Mouse (Mus musculus) lung, postnatal 4 days (tissue): ENCODE measurements around the gene Gm11437.
A peak's percentile ranks its signal among the peaks of the same experiment; 100 is the strongest.

Experiments used
- DNase-seq, 2 experiments: peaks; one replicate each; pipeline ENCODE4 v3.0.0; 2021

Gm11437 gene

GRCm38 (mm10) chr11:84141752-84142151 is 25.5 kb downstream of the Gm11437 start:
- DNase-seq: peak in 1 of 2 experiments; percentile 72

- DNase-seq: no peak
These were observed 30.8 kb downstream of the Gm11437 start for GRCm38 (mm10) chr11:84136453-84136852.

GRCm38 (mm10) chr11:84134331-84134860 is 32.9 kb downstream of the Gm11437 start:
- no peak for DNase-seq

DNA sequence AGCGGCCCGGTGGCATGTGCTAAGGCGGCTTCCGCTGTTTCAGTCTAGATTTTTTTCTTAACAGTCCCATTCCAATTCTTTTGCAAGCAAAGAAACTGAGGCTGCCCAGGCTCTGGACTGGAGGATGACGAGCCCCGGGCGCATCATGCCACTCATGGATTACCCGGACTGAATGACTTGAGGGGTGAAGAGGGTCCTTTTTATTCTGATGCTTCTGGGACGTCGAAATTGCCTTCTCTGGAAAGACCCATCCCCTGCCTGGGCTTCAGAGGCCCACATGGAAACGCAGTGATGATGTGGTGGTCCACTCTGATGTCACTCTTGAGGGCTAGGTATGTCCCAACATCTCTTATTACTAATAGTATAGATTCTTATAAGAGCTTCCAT is 37.5 kb downstream of the Gm11437 start:
- DNase-seq: no peak

- peak; percentile 85 to 88 for DNase-seq
These were observed 38.1 kb downstream of the Gm11437 start, which contains the start of the genes Tada2a and Acaca for GRCm38 (mm10) chr11:84128943-84129798. Gene Tada2a, minus strand, starts transcription at chr11:84129600. Gene Acaca, plus strand, starts transcription at chr11:84129672.

DNA sequence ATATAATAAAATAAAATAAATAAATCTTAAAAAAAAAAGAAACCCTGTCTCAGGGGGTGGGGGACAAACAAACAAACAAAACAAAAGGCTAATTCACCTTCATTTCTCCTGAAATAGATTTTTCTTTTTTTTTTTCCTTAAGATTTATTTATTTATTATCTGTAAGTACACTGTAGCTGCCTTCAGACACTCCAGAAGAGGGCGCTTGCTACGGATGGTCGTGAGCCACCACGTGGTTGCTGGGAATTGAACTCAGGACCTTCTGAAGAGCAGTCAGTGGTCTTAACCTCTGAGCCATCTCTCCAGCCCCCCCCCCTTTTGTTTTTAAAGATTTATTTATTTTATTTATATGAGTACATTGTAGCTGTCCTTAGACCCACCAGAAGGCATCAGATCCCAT is 39.3 kb downstream of the Gm11437 start:
- no peak for DNase-seq

- no peak for DNase-seq
These were observed 46.0 kb downstream of the Gm11437 start for GRCm38 (mm10) chr11:84121051-84121956.

GRCm38 (mm10) chr11:84117431-84117830 is 49.8 kb downstream of the Gm11437 start:
- no peak for DNase-seq

GRCm38 (mm10) chr11:84116221-84116620 is 51.1 kb downstream of the Gm11437 start:
- no peak for DNase-seq

- DNase-seq: no peak
These were observed 51.6 kb downstream of the Gm11437 start for GRCm38 (mm10) chr11:84115646-84116045.

- DNase-seq: no peak
These were observed 53.7 kb downstream of the Gm11437 start for GRCm38 (mm10) chr11:84113623-84114022.

DNA sequence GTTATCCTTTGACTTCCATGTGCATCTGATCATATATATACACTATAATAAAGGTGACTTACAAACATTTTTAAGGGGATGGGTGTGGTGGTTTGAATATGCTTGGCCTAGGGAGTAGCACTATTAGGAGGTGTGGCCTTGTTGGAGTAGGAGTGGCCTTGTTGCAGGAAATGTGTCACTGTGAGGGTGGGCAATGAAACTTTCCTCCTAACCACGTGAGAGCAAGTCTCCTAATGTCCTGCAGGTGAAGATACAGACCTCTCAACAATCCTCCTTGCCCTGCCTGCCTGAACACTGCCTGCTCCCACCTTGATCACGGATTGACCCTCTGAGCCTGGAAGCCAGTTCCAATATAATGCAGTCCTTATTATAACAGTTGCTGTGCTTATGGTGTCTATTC is 60.1 kb downstream of the Gm11437 start:
- DNase-seq: no peak

DNA sequence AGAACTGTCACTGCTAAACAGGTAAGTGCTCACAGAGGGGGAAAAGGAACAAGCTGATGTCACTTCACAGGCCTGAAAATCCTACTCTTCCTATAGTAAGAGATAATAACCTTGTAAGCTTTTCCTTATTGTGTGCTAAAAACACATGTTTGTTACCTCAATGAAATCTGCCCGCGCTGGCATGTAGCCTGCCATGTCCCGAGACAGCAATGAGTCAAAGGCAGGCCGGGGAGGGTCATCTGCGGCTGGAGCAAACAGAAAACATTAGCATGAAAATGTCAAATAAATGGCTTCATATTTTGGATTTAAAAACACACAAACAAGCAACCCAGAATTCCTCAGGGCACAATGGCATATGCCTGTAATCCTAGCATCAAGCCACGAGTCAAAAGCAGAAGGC is 63.2 kb downstream of the Gm11437 start:
- DNase-seq: no peak

DNA sequence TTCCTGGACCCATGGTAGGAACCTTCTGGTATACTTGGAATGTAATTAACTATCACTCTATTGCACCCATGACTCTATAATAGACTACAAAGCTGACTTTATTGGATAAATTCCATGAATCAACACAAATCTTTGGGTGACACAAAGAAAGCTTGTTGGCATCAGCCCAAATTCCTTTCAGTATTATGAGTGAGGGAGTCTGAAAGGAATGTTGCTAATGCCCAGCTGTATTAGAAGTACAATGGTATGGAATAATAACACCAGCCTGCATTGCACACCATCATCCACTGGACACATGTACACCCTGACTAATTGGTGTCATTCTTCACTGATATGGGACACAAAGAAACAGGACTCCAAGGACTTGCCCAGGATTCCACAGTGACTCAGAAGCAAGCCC is 66.1 kb downstream of the Gm11437 start:
- no peak for DNase-seq
